Mouse (Mus musculus): Measurements from ENCODE around the gene Susd1.
A peak's percentile ranks its signal among the peaks of the same experiment; 100 is the strongest.

The Susd1 gene

DNA sequence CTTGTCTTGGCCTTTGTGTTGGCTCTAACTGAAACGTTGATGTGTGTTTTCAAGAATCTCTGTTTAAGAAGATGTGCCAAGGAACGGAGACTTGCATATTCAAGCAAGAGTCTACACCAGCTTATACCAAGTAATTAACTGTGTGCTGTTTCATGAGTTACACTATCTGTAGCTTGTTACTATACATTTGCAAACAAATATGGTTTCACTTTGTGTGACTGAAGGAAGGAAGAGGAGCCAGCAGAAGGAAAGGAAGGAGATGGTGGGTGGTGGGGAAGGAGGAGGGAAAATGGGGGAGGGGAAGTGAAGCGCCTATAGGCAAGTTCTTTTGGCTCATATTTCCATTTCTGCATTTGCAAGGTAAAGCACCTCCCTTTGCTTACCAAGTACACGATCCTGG, 58.0 kb downstream of the Susd1 start:
- DNase-seq (ENCODE audit: low spot score): no peak

- DNase-seq (ENCODE audit: low spot score): no peak
These were observed 58.6 kb downstream of the Susd1 start for GRCm38 (mm10) chr4:59379876-59380275.

DNA sequence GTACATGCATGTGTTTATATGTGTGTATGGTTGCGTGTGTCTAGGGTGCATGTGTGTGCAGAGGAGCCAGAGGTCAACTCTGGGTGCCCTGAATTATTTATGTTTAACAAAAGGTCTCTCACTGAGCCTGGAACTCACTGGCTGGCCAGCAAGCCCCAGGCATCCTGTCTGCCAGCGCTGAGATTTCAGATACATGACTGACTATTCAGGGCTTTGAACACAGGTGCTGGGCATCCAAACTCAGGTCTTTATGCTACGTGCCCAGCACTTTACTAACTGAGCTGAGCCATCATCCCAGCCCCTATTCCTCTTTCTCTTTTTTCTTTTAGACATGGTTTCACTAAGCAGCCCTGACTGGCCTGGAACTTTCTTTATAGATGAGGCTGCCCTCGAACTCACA, 59.8 kb downstream of the Susd1 start:
- DNase-seq (ENCODE audit: low spot score): no peak

- no peak for DNase-seq (ENCODE audit: low spot score)
These were observed 64.0 kb downstream of the Susd1 start for GRCm38 (mm10) chr4:59374271-59374938.

GRCm38 (mm10) chr4:59372546-59373157, 65.8 kb downstream of the Susd1 start:
- DNase-seq (ENCODE audit: low spot score): peak; percentile 14

DNA sequence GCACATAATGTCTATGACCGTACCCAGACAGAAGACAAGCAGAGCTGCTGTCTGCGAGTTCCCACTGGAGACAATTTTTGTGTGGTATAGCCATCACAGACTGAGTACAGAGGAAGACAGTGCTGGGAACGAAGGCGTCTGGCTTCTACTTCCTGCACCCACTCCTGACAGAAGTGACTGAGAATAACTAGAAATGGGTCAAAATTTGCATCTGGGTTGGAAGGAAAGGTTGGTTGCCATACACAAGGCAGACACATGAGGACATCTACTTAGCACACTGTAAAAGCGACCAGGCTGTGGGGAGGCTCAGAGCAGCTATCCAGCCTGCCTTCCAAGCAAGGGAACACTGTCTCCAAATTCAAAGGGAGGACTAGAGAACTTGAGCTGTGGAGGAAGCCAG, 66.5 kb downstream of the Susd1 start:
- no peak for DNase-seq (ENCODE audit: low spot score)

- no peak for DNase-seq (ENCODE audit: low spot score)
These were observed 68.5 kb downstream of the Susd1 start for GRCm38 (mm10) chr4:59369941-59370340.

DNA sequence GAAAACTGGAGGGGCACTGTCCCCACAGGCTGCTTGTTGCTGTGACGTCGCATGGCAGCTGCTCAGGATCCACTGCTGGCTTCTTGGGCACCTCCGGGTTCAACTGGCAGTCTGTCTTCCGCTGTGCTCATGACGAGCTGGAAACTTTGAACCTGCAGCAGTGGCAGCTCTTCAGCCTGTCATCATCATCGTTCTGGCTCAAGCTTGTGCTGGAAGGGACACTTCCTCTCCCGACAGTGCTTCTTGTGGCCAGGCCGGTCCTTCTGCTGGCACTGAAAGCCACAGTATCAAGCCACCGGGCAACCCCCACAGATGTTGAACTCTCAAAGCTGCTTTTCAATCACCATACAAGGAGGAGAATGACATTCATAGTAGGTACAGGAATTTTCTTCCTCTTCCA, 70.3 kb downstream of the Susd1 start:
- no peak for DNase-seq (ENCODE audit: low spot score)

DNA sequence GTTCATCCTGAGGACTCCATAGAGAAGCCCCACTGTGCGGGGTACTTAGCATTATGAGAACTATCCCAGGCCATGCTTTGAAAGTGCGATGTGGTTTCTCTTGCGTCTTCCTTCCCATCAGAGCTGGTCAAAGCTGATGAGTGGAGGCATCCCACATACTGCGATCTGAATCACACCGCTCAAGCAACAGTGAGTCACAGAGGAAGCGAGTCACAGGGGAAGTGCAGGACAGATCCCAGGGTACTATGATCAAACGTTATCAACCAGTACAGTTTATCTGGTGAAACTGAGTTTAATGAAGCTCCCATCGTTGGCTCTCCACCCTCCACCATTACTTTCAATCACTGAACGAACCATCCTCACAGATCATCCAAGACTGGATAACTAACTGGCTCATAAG, 72.2 kb downstream of the Susd1 start:
- DNase-seq (ENCODE audit: low spot score): no peak

DNA sequence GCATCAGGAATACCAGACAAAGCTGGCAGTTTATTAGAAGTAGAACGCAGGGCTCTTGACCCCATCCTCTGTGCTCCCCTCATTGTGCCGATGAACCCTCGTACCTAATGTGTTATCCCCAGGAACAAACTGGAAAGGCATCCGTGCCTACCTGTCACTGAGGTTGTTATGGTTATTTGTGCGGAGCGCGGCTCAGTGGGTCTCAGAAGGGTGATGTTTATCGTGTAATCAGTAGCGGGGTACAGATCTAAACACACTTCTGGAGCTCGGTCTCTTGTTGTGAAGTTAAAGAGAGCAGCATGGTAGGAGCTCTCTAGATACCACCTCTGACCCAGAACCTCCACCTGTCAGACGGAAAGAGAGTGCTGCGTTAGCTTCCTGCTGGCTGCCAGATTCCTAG, 72.9 kb downstream of the Susd1 start:
- DNase-seq (ENCODE audit: low spot score): no peak

DNA sequence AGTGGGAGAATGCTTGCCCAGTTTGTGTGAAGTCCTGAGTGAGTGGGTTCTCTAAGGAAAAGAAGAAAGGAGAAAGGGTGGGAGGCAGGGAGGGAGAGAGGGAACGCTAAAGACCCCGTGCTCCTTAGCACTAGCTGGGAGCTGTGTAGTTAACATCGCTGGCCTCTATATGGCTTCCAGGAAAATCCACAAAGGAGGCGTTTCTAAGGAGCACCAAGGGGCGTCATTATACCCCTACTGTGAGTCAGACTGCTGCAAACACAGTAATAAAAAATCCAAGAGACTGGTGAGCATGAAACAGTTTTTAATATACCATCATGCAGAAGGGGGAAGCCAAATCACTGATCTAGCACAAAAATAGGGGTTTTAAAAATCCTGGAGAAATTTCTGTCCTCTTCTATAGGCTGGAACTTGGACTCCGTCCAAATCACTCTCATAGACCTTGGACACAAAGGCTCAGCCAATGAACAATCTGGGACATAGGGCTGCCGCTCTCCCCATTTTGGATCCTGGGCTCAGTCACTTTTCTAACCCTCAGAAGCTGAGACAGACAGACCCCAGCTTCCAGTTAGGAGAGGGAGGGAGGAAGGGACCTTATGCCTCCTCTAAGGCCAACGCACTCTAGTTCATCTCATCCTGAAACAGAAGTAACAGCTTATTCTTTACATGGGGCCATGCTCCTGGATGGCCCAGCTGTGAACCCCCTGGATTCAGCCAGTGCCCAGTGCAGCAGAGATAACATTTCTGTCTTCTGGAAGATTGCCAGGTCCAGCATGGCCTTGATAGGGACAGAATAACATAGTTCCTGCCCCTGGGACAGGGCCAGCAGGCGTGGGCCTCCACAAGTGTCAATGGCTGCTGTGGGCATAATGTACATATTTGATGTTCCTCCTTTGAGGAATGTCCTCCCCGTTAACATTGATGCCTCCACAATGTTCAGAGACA, 73.9 kb downstream of the Susd1 start:
- DNase-seq (ENCODE audit: low spot score): no peak

GRCm38 (mm10) chr4:59363041-59363440, 75.4 kb downstream of the Susd1 start:
- DNase-seq (ENCODE audit: low spot score): no peak

GRCm38 (mm10) chr4:59360704-59361103, 77.7 kb downstream of the Susd1 start:
- peak; percentile 70 for DNase-seq (ENCODE audit: low spot score)

GRCm38 (mm10) chr4:59359921-59360320, 78.5 kb downstream of the Susd1 start:
- no peak for DNase-seq (ENCODE audit: low spot score)

GRCm38 (mm10) chr4:59358960-59359359, 79.5 kb downstream of the Susd1 start:
- DNase-seq (ENCODE audit: low spot score): no peak

GRCm38 (mm10) chr4:59355421-59355820, 83.0 kb downstream of the Susd1 start:
- no peak for DNase-seq (ENCODE audit: low spot score)

GRCm38 (mm10) chr4:59354666-59355065, 83.8 kb downstream of the Susd1 start:
- DNase-seq (ENCODE audit: low spot score): no peak

- DNase-seq (ENCODE audit: low spot score): no peak
These were observed 86.5 kb downstream of the Susd1 start for GRCm38 (mm10) chr4:59351938-59352337.

DNA sequence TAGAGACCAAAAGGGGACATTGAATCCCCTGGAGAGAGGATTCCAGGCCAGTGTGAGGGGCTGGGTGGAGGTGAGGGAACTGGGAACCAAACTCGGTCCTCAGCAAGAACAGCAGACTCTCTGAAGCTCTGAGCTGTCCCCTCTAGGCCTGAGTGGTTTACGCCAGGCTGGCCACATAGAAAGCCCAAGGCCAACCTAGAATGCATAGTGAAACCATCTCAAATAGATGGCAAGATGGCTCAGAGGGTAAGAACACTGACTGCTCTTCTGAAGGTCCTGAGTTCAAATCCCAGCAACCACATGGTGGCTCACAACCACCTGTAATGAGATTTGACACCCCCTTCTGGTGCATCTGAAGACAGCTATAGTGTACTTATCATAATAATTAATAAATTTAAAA, 88.1 kb downstream of the Susd1 start:
- DNase-seq (ENCODE audit: low spot score): no peak

- no peak for DNase-seq (ENCODE audit: low spot score)
These were observed 88.8 kb downstream of the Susd1 start for GRCm38 (mm10) chr4:59349425-59350185.

- DNase-seq (ENCODE audit: low spot score): peak; percentile 92
These were observed 97.7 kb downstream of the Susd1 start for GRCm38 (mm10) chr4:59340714-59341113.

DNA sequence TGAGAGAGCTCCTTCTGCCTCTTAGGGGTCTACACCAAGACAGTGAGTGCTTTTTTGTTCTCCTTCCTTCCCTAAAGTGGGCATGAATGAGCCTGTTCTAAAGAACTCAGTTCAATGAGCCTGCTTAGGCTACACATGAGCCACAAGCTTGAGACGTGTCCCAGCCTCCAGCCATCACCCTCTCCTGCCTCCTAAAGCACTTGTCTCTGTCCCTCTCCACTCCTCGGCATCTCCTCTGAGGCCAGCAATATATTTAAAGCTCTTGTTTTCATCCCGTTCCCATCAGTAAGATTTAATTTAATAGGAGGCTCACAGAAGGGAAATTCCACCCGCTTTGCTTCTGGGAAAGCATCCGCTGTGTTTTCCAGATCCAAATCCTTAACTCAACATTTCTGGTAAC, 98.4 kb downstream of the Susd1 start:
- peak; percentile 16 for DNase-seq (ENCODE audit: low spot score)
